Mouse (Mus musculus) forebrain, embryonic 11.5 days (tissue): ENCODE results near the gene Uaca. TPM values are rescaled to one million over a fixed set of nuclear protein-coding genes. Genes with fewer than 3 reads are reported as not detected.

Experiments
- ATAC-seq: fragments of 200-750 bp; cut with Nextera tagmentation; replicated peaks from 2 replicates; pipeline ENCODE4 v1.8.0; 2017; ENCODE audit warnings: moderate TSS enrichment; ENCODE audit not compliant: low FRiP score
- DNase-seq: peaks from one replicate; pipeline ENCODE4 v3.0.0-alpha.2; 2017; ENCODE audit warnings: low spot score
- H3K27ac ChIP-seq: fragments of 300-500 bp; sonication (generic); 2 replicates; pipeline ENCODE4 v1.5.1; 2014; ENCODE audit warnings: low read depth, low read length
- H3K27me3 ChIP-seq: fragments of 300-500 bp; sonication (generic); 2 replicates; pipeline ENCODE4 v1.6.1; 2014; ENCODE audit warnings: mild to moderate bottlenecking, low read length, mixed read lengths; ENCODE audit not compliant: control insufficient read depth, insufficient read depth
- H3K36me3 ChIP-seq: fragments of 300-500 bp; sonication (generic); 2 replicates; pipeline ENCODE4 v1.6.1; 2014; ENCODE audit warnings: mild to moderate bottlenecking, low read length, moderate library complexity, mixed read lengths; ENCODE audit not compliant: control insufficient read depth, insufficient read depth
- H3K4me1 ChIP-seq: fragments of 300-500 bp; sonication (generic); replicated peaks from 2 replicates; pipeline ENCODE4 v1.6.1; 2014; ENCODE audit warnings: low read length, mixed read lengths; ENCODE audit not compliant: control insufficient read depth, insufficient read depth
- H3K4me2 ChIP-seq: fragments of 300-500 bp; sonication (generic); 2 replicates; pipeline ENCODE4 v1.6.1; 2014; ENCODE audit warnings: low read depth, mild to moderate bottlenecking, low read length, moderate library complexity, mixed read lengths; ENCODE audit not compliant: severe bottlenecking
- H3K4me3 ChIP-seq: fragments of 300-500 bp; sonication (generic); 2 replicates; pipeline ENCODE4 v1.5.1; 2014; ENCODE audit warnings: low read depth, low read length
- H3K9ac ChIP-seq: fragments of 300-500 bp; sonication (generic); 2 replicates; pipeline ENCODE4 v1.6.1; 2014; ENCODE audit warnings: low read length
- H3K9me3 ChIP-seq: fragments of 300-500 bp; sonication (generic); 2 replicates; pipeline ENCODE4 v1.6.1; 2016; ENCODE audit warnings: low read length, mixed read lengths; ENCODE audit not compliant: control insufficient read depth
- WGBS: fragments of 180-500 bp; shearing (Covaris S2); extraction: QIAGEN DNeasy Blood & Tissue Kit; methylation state at CpG from one replicate; pipeline ENCODE4 v1.1.7; 2014; 5-methylcytosine and 5-hydroxymethylcytosine counted together
- polyA plus RNA-seq: library from polyadenylated mRNA; unstranded; fragments of >200 nt; fragmentation: Nextera tagmentation; extraction: Ambion mirVana; gene quantifications from 2 replicates; pipeline ENCODE4 v1.2.1, GENCODE M21; 2014

Gene Uaca
- 25.2 and 25.6 TPM in 2 replicates for polyA plus RNA-seq

DNA sequence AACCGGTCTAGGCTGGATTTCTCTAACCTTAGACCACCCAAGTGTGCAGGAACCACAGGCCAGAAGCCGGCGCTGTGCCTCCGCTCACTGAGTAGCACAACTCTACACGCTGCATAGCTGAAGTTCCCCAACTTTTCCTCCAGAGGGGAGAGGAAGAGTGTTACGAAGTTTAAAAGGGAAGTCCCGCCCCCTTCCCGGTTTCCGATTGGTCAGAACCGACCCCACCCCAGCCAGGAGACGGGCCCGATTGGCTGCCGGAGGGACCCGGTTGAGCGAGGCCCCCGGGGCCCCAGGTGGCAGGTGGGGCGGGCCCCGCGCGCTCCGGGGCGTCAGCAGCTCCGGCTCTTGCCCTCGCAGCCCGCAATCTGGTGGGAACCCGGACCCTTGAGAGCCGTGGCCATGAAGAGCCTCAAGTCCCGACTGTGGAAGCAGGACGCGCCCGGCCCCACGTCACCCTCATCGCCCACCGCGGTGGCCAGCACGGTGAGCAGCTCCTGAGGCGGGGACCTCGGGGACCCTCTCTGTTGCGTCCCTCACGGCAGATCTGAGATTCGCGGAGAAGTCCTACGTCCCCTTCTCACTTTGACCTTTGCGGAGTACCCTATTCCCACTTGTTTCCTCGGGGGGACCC is at the start of gene Uaca:
TSS of gene Uaca (plus strand) at position 333 of the 631 bp plus-strand sequence.
- peak; percentile 96 for DNase-seq
- Histone ChIP-seq H3K36me3 (no peaks in the 10 kb centered on the region), H3K9me3 (no peaks in the 10 kb centered on the region), H3K9ac (peak within 1 kb of the TSS; percentile 77), H3K27me3 (no peaks in the 10 kb centered on the region), H3K4me3 (peak within 1 kb of the TSS; percentile 83), H3K27ac (no peak within 1 kb of the TSS; the same call in 1 of the 2 replicates), H3K4me1 (0 out of 2 replicates have a peak, but pooled peaks cover 2% of the 10 kb centered on the region), H3K4me2 (peak within 1 kb of the TSS; percentile 98)
- under 1% methylated on average over 38 of the region's 45 CpGs for WGBS
- peak; percentile 97 for ATAC-seq

DNA sequence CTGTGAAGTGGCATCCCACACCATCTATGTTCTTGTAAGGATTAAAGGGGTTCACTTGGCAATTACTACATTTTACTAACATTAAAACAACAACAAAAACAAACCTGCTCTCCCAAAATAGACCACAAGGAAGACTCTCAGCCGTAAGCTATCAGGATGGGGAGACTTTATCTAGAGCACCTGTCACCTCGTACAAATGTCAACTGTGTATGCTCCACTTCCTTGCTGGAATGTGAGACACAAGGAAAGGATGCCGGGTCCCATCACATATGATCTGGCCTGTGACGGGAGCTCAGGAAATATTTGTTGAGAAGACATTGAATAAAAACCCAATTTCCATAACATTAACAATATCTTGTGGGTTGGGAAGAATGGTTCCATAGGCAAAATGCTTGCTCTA is 49.4 kb upstream of the Uaca start:
- Histone ChIP-seq H3K4me3 (no peak overlapping the region), H3K4me1 (no peaks in the 10 kb centered on the region), H3K4me2 (no peak overlapping the region), H3K27me3 (no peaks in the 10 kb centered on the region), H3K36me3 (no peaks in the 10 kb centered on the region), H3K9me3 (0 out of 2 replicates have a peak, but pooled peaks cover 2% of the 10 kb centered on the region), H3K27ac (no peak overlapping the region), H3K9ac (no peak overlapping the region)
- DNase-seq (no peak), ATAC-seq (no peak)
- WGBS = 64% methylated on average over 4 of the region's 4 CpGs

DNA sequence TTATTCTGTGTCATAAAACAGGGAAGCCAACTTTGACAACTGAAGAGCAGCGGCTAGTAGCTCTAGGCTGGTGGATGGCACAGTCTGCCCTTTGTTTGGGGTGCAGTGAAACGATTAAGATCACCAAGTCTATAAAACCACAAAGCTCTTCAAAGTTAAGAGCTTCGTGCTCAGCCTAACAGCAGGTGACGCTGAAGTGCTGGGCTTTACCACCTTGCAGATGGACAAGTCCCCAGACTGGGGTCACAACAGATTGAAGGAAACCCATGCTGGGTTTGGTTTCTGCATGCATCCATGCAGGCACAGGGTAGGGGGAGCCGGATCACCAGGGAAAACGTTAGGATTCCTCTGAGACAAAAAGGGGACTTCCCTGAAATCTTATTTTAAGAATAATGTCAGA is 47.8 kb upstream of the Uaca start:
- H3K9ac ChIP-seq = no peak overlapping the region
- WGBS = 54% methylated on average over 6 of the region's 6 CpGs
- H3K4me1 ChIP-seq = no peaks in the 10 kb centered on the region
- no peak for DNase-seq
- no peak overlapping the region for H3K27ac ChIP-seq
- no peak for ATAC-seq
- no peaks in the 10 kb centered on the region for H3K36me3 ChIP-seq
- no peak overlapping the region for H3K4me2 ChIP-seq
- 0 out of 2 replicates have a peak, but pooled peaks cover 2% of the 10 kb centered on the region for H3K9me3 ChIP-seq
- no peaks in the 10 kb centered on the region for H3K27me3 ChIP-seq
- H3K4me3 ChIP-seq = no peak overlapping the region

DNA sequence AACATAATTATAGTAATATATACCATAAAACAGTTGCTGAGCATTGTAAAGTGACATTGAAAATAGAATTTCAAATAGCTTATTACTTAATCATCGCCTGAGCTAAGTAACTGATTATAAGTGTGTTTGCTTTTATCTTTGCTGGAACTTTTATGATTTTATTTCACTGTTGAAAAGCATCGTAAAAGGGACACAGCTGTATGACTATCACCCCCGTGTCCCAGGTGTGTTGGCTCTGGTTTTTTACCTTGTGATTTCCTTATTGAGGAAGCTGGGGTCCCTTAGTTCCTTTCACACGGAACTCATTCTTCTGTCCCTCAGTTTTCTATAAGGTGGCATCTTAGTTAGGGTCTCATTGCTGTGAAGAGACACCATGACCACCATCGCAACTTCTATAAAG is 46.7 kb upstream of the Uaca start:
- Histone ChIP-seq H3K27me3 (no peaks in the 10 kb centered on the region), H3K36me3 (no peaks in the 10 kb centered on the region), H3K9me3 (0 out of 2 replicates have a peak, but pooled peaks cover 2% of the 10 kb centered on the region), H3K27ac (no peak overlapping the region), H3K4me2 (no peak overlapping the region), H3K9ac (no peak overlapping the region), H3K4me1 (no peaks in the 10 kb centered on the region), H3K4me3 (no peak overlapping the region)
- DNase-seq = no peak
- 90% methylated on average over 5 of the region's 5 CpGs for WGBS
- no peak for ATAC-seq

DNA sequence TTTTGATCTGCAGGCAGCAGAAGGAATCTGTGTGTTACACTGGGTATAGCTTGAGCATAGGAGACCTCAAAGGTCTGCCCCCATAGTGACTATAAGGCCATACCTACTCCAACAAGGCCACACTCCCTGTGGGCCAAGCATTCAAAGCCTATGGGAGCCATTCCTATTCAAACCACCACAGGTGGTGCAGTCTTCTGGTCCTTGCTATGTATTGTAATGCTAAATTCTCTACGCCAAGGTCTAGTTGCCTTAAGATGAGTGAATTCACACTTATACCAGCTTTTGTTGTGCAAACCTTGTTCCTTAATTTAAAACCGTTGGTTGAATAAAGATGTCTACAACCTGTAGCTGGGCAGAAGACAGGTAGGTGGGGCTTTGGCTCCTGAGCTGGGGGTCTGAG is 46.2 kb upstream of the Uaca start:
- H3K4me3 ChIP-seq = no peak overlapping the region
- DNase-seq (no peak), ATAC-seq (no peak)
- H3K9me3 ChIP-seq = 0 out of 2 replicates have a peak, but pooled peaks cover 2% of the 10 kb centered on the region
- H3K27ac ChIP-seq = no peak overlapping the region
- no peaks in the 10 kb centered on the region for H3K36me3 ChIP-seq
- WGBS = 87% methylated on average over 2 of the region's 2 CpGs
- no peak overlapping the region for H3K9ac ChIP-seq
- H3K4me2 ChIP-seq = no peak overlapping the region
- H3K4me1 ChIP-seq = no peaks in the 10 kb centered on the region
- no peaks in the 10 kb centered on the region for H3K27me3 ChIP-seq

DNA sequence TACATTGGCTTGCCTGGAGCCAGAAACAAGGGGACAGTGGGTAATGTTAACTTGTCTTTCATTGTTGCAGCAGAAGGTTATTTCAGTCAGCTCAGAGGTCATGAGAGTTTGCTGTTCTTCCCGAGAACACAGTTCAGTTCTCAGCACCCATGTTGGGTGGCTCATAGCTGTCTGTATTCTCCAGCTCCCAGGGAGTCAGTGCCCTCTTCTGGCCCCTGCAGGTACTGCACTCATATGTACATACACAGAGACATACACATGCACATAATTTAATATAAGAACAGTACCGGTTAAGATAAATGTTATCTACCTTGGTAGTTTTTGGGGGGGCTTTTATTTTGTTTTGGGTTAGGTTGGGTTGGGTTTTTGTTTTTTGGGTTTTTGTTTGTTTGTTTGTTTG is 45.2 kb upstream of the Uaca start:
- no peak overlapping the region for H3K9ac ChIP-seq
- WGBS = 85% methylated on average over 2 of the region's 2 CpGs
- H3K4me3 ChIP-seq = no peak overlapping the region
- H3K9me3 ChIP-seq = 0 out of 2 replicates have a peak, but pooled peaks cover 2% of the 10 kb centered on the region
- H3K27ac ChIP-seq = no peak overlapping the region
- no peaks in the 10 kb centered on the region for H3K36me3 ChIP-seq
- H3K4me1 ChIP-seq = no peaks in the 10 kb centered on the region
- no peak overlapping the region for H3K4me2 ChIP-seq
- ATAC-seq (no peak), DNase-seq (no peak)
- no peaks in the 10 kb centered on the region for H3K27me3 ChIP-seq

DNA sequence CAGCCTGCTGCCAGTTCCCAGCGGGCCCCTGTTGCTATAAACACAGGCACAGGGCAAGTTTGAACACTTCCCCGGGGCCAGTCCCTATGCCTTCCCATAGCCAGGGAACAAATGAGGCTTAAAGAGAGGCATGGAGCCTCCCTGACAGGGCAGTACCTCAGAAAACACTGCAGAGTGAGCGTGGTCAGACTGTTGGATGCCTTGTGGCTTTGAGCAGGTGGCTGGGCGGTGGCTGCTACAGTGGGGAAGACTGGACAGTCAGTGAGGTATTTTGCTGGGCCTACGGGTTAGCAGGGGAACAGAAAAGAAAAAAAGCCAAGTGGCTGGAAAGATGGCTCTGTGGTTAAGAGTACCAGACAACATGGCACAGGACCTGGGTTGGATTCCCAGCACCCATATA is 43.2 kb upstream of the Uaca start:
- Histone ChIP-seq H3K36me3 (no peaks in the 10 kb centered on the region), H3K4me2 (no peak overlapping the region), H3K9me3 (0 out of 2 replicates have a peak, but pooled peaks cover 2% of the 10 kb centered on the region), H3K4me3 (no peak overlapping the region), H3K27ac (no peak overlapping the region), H3K27me3 (no peaks in the 10 kb centered on the region), H3K9ac (no peak overlapping the region), H3K4me1 (no peaks in the 10 kb centered on the region)
- WGBS = 92% methylated on average over 5 of the region's 5 CpGs
- DNase-seq (peak; percentile 24), ATAC-seq (no peak)

DNA sequence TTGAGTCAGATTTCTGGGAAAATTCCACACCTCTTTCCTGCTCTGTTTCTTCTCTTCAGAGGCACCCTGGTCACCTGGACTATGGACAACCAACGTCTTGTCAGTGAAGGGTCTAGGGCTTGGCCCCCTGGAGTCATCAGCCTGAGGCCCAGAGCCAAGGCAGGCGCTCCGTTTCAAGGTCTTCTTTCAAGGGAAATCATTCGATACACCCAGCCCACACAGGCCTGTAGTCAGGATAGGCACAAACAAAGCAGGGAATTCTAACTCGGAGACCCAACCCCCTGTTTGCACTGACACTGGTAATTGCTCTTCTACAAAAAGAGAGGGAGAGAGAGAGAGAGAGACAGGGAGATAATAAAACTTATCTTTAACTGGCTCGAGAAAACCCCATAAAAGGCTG is 42.4 kb upstream of the Uaca start:
- H3K9me3 ChIP-seq = 0 out of 2 replicates have a peak, but pooled peaks cover 2% of the 10 kb centered on the region
- no peak overlapping the region for H3K4me2 ChIP-seq
- no peaks in the 10 kb centered on the region for H3K36me3 ChIP-seq
- no peak overlapping the region for H3K9ac ChIP-seq
- DNase-seq (no peak), ATAC-seq (no peak)
- no peaks in the 10 kb centered on the region for H3K27me3 ChIP-seq
- H3K4me3 ChIP-seq = no peak overlapping the region
- no peak overlapping the region for H3K27ac ChIP-seq
- H3K4me1 ChIP-seq = no peaks in the 10 kb centered on the region
- WGBS = 74% methylated on average over 6 of the region's 6 CpGs

DNA sequence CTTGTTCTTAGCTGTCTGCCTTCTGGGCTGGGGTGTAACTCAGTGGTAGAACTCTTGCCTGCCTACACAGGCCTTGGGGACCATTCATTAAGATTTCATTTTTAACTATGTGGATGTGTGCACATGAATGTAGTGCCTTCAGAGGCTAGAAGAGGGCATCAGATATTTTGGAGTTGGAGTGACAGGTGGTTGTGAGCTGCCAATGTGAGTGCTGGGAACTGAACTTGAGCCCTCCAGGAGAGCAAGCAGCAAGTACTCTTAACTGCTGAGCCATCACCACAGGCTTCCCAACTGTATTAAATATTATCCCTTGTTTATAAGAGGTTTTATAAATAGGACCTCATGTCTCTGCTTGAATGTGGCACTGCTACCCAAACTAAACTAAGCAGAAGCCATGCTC is 41.7 kb upstream of the Uaca start:
- no peaks in the 10 kb centered on the region for H3K36me3 ChIP-seq
- no peaks in the 10 kb centered on the region for H3K4me1 ChIP-seq
- 0 out of 2 replicates have a peak, but pooled peaks cover 2% of the 10 kb centered on the region for H3K9me3 ChIP-seq
- no peak overlapping the region for H3K9ac ChIP-seq
- DNase-seq = peak; percentile 4
- no peak for ATAC-seq
- no peak overlapping the region for H3K4me2 ChIP-seq
- H3K27ac ChIP-seq = no peak overlapping the region
- no peak overlapping the region for H3K4me3 ChIP-seq
- no peaks in the 10 kb centered on the region for H3K27me3 ChIP-seq
